Mouse (Mus musculus): ENCODE results near the gene Usp21.

The Usp21 gene

DNA sequence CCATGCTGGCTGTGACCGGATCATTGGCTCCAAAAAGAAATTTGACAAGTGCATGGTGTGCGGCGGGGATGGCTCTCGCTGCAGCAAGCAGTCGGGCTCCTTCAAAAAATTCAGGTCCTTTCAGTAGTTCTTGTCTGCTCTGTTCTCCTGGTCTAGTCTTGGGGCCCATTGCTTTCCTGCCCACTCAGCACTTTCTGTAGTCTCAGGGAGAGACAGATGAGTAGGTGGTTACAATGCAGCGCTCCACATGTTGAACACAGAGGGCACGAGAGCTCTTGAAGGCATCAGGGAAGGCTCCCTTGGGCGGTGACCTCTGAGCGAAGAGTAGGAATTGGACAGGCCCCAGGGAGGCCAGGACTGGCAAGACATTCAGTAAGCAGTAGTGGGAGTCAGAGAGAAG, 30.0 kb downstream of the Usp21 start:
- no peak for TF ChIP-seq GATA4 (IDR thresholded peaks at IDR 0.05; ENCODE audit: insufficient replicate concordance, low read length)

DNA sequence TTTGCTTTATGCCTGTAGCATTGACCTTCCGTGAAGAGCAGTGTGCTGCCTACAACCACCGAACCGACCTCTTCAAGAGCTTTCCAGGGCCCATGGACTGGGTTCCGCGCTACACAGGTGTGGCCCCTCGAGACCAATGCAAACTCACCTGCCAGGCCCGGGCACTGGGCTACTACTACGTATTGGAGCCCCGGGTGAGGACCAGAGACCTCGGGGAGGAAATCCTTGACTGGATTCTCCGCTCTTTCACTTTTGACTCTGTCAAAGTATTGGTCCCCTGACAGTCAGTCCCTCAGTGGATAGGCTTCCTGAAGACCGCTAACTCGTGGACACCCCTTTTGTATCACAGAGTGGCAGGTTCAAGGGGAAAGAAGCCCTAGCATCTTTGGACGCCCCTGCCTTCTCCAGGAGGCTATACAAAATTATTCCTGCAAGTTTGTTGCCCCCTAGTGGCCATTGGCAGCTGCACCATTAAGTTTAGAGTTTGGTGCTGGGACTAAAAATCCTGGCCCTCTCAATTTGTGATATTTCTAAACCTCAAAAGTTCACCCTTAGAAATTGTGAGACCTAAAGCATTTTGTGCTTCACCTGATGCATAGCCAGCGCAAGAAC, 30.7 kb downstream of the Usp21 start:
- TF ChIP-seq GATA4 (IDR thresholded peaks at IDR 0.05; ENCODE audit: insufficient replicate concordance, low read length), result no peak

GRCm38 (mm10) chr1:171256095-171256818, 31.5 kb downstream of the Usp21 start:
- TF ChIP-seq GATA4 (IDR thresholded peaks at IDR 0.05; ENCODE audit: insufficient replicate concordance, low read length), result no peak

GRCm38 (mm10) chr1:171252415-171252814, 35.4 kb downstream of the Usp21 start:
- no peak for TF ChIP-seq GATA4 (IDR thresholded peaks at IDR 0.05; ENCODE audit: insufficient replicate concordance, low read length)

- TF ChIP-seq GATA4 (IDR thresholded peaks at IDR 0.05; ENCODE audit: insufficient replicate concordance, low read length), result no peak
Observed at GRCm38 (mm10) chr1:171251594-171252324, 36.0 kb downstream of the Usp21 start.

DNA sequence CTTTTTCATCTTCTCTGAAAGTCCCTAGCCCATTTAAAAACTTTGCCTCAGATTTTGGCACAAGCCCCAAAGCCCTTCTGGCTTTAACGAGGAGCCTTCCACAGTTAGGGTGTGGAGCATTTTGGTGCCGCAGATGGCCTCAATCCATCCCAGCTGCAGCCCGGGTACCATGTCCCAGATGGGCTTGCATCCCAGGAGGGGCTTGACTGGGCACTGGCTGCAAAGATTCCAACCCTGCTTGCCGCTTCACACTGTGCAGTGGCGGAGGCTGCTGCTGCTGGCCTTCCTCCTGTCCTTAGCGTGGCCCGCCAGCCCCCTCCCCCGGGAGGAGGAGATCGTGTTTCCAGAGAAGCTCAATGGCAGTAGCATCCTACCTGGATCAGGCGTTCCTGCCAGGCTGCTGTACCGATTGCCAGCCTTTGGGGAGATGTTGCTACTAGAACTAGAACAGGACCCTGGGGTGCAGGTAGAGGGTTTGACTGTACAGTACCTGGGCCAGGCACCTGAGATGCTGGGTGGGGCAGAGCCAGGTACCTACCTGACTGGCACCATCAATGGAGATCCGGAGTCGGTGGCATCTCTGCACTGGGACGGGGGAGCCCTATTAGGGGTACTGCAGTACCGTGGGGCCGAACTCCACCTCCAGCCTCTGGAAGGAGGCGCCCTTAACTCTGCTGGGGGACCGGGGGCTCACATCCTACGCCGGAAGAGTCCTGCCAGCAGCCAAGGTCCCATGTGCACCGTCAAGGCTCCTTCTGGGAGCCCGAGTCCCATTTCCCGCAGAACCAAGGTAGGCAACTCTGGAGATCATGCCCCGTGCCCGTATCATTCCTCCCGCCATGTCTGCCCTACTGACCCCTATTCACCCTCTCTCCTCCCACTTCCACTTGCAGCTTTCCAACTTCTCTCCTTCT, 36.9 kb downstream of the Usp21 start, which contains the start of gene Ndufs2:
Ndufs2 (minus strand) TSS at position 709 of the 914 bp plus-strand sequence.
- no peak for TF ChIP-seq GATA4 (IDR thresholded peaks at IDR 0.05; ENCODE audit: insufficient replicate concordance, low read length)

DNA sequence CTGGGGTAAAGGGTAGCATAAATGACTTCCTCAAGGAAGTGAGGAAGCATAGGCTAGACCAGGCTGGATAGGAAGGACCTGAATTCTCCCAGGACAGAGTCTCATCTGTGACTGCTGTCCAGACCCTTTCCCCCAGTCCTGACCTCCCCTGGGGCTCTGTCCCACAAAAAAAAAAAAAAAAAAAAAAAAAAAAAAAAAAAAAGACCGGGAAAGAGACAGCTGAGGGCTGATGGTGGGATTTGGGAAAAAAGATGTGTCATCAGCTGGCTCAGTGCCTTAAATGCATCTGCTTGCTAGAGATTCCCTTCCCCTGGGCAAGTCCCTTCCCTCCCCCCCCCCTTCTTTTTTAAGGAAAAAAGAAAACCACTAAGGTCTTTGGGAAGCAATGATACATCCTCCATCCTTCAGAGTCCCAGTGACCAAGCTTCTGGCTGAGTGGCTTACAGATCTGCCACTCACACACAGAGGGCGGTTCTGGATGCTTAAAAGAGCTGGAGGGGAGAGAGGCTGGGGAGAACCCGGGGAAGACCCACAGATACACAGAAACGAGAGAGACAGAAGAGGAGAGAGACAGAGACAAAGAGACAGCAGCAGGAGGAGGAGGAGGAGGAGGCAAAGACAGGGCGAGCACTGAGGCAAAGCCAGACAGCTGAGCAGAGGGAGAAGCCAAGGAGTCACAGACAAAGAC, 37.7 kb downstream of the Usp21 start, which contains the start of gene Adamts4:
Adamts4 (plus strand) TSS at position 509 of the 688 bp plus-strand sequence.
- no peak for TF ChIP-seq GATA4 (IDR thresholded peaks at IDR 0.05; ENCODE audit: insufficient replicate concordance, low read length)

GRCm38 (mm10) chr1:171248386-171249226, 39.2 kb downstream of the Usp21 start:
- TF ChIP-seq GATA4 (IDR thresholded peaks at IDR 0.05; ENCODE audit: insufficient replicate concordance, low read length), result no peak

DNA sequence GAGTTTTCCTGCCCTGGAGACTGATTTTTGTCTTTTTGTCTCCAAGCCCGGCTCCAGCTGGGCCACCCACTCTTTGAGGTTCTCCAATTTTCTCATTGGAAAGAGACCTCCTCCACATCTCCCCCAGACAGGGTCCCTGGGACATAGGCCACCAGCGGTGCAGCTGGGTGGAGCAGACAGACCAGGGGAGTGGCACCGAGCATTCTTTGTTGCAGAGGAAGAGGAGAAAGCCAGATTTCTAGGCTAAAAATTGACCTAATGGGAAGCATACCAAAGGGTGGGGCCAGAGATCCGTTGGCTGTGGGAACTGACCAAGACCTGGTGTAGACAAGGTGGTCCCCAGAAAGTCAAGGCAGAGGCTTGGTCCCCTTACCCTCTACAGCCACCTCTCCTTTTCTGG, 39.9 kb downstream of the Usp21 start:
- no peak for TF ChIP-seq GATA4 (IDR thresholded peaks at IDR 0.05; ENCODE audit: insufficient replicate concordance, low read length)

- TF ChIP-seq GATA4 (IDR thresholded peaks at IDR 0.05; ENCODE audit: insufficient replicate concordance, low read length), result no peak
Observed at GRCm38 (mm10) chr1:171247453-171247841, 40.3 kb downstream of the Usp21 start.

GRCm38 (mm10) chr1:171246709-171247452, 40.9 kb downstream of the Usp21 start:
- peak; percentile 99; the same call in 1 of the 2 replicates for TF ChIP-seq GATA4 (IDR thresholded peaks at IDR 0.05; ENCODE audit: insufficient replicate concordance, low read length)

DNA sequence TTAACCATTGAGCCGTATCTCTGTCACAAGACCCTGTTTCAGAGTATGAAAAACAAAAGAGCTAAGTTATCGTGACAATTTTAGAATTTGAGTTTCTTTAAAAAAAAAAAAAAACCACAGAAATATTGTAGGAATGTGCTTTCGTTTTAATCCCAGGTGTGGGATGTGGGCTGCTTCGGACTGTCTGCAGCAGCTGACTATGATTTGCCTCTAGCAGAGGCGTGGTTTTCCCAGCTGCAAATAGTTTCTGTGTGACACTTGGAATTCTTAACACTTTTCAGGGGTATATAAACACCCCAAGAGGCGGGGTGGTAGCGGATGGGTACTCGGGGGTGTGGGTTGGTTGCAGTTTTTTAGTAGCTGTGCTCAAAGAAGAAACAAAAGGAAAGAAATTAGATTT, 42.4 kb downstream of the Usp21 start:
- no peak for TF ChIP-seq GATA4 (IDR thresholded peaks at IDR 0.05; ENCODE audit: insufficient replicate concordance, low read length)

GRCm38 (mm10) chr1:171240911-171241310, 46.9 kb downstream of the Usp21 start:
- no peak for TF ChIP-seq GATA4 (IDR thresholded peaks at IDR 0.05; ENCODE audit: insufficient replicate concordance, low read length)

Data from liver, adult (tissue).